Mouse (Mus musculus): ENCODE data around the gene Usp30.

- no peak for TF ChIP-seq CTCF (IDR thresholded peaks at IDR 0.05; ENCODE audit: low read depth)
- no peak for TF ChIP-seq EP300 (IDR thresholded peaks at IDR 0.05; ENCODE audit: low read depth)
These were observed 22.7 kb downstream of the Usp30 start for GRCm38 (mm10) chr5:114087875-114088480.

Measured in heart, postnatal 0 days (tissue).